Mouse (Mus musculus) liver (tissue): Measurements from ENCODE around the gene Dab1.
A peak's percentile ranks its signal among the peaks of the same experiment; 100 is the strongest.

Experiments used
- DNase-seq: peaks from one replicate; pipeline ENCODE4 v3.0.0-alpha.2; 2020; ENCODE audit warnings: mixed read lengths

Gene Dab1

DNA sequence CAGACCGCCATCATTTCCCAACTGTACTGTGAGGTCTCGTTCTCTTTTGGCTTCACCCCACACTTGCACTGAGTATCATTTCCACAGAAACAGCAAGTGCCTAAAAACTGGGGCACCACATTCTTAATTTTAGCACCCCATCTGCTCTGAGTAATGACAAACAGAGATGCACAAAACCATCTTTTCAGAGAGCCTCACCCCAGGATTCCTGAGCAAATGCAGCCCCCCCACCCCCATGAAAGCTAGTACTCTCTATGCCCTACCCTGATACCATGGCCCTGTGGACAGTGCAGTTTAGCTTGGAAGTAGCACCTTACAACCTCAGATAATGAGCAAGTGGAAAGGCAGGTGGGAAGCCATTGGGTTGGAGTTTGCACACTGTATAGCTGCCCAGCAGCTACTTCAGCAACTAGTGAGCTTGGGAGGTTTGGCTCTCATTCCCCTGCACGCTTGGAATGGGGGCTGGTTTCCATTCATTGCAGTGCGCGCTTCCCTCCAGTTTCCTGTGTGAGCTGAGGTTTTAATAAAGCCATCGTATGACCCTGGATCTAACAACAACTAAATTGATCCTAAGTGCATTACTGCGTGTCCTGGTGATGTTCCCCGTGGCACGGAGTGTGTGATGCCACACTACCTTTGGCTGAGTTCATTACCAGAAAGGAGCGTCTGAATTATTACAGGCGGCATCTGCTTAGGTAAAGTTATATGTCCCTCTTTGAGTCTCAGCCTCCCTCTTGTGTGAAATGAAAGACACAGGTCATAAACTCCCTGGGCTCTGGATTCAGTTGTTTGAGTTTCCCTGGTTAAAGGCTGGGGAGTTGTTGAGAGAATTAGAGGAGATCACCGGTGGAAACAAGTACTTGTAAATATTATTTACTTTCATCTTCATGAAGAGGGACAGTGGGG is 842.2 kb downstream of the Dab1 start:
- DNase-seq, result no peak

- no peak for DNase-seq
Measured at GRCm38 (mm10) chr4:104462932-104463780, 844.0 kb downstream of the Dab1 start.

DNA sequence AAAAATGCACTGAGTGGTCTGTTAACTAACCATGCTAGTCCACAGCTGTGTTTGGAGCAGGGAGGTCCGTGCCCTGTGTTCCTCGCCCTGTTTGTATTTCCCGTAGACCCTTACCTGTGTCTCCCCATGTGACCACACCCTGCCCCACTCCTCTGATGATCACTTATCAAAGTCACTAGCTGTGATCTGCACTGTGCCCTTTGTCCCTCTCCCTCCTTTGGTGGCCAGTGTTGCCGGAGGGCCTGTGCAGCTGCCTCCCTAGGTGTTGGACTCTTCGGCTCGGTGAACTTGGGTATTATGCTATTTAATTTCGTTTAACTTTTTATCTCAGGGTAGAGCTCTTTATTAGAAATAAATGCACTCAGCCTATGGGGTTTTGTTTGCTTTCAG is 844.6 kb downstream of the Dab1 start:
- DNase-seq, result no peak

- DNase-seq, result no peak
Measured at GRCm38 (mm10) chr4:104465594-104465993, 846.4 kb downstream of the Dab1 start.

DNA sequence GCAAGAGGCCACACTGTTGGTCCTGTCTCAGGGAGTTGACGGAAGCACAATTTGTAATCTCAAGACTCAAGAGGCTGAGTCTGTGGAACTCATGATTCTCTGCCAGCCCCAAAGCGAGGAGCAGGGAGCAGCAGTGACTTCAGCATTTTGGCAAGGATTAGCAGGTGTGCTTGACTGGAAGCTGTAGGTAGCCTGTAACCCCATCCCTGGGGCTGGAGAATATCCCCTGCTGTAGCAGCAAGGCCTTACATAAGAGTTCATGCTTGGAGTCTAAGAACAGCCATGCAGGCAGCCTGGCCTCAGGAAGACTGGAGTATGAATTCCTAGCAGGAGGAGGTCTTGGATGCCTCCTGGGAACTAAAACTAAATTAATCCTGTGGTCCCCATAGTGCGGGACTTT is 849.5 kb downstream of the Dab1 start:
- DNase-seq, result no peak

GRCm38 (mm10) chr4:104472915-104473314 is 853.8 kb downstream of the Dab1 start:
- no peak for DNase-seq

- DNase-seq, result no peak
Measured at GRCm38 (mm10) chr4:104476841-104477240, 857.7 kb downstream of the Dab1 start.

- no peak for DNase-seq
Measured at GRCm38 (mm10) chr4:104483948-104484347, 864.8 kb downstream of the Dab1 start.

DNA sequence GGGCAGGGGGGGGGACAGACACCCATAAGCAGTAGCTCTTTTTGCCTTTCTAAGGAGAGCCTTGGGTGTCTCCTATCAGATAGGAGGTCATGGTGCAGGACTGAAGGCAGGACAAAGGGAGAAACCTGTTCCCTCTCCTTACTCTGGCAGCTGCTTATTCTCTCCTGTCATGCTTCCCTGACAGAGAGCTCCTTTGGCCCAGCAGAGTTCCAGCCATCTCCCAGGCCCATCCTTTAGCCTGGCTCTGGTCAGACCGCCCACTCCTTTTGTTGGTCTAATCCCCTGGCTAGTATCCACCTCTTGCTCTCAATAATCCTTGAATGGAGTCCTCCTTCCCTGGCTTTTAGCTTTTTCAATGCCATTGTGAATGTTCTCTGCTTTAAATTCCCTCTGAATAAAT is 878.1 kb downstream of the Dab1 start:
- DNase-seq, result no peak

GRCm38 (mm10) chr4:104500112-104500511 is 881.0 kb downstream of the Dab1 start:
- DNase-seq, result no peak

DNA sequence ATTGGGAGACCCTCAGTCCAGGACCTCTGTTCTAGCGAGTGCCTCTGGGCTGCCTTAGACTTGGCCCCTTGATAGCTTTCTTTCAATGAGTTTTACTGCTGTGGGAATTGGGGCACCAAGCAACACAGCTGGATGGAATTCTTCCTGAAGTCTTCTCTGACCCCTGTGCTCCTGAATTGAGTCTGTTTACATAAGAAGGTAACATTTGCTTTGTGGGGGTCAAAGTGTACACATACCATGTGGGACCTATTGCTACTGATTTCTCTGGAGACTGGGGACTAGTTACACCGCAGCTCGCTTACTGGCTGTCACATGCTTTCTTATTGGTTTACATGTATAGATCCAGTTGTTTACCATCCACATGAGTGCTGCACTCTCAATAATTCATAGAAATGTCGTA is 881.5 kb downstream of the Dab1 start:
- DNase-seq, result no peak

DNA sequence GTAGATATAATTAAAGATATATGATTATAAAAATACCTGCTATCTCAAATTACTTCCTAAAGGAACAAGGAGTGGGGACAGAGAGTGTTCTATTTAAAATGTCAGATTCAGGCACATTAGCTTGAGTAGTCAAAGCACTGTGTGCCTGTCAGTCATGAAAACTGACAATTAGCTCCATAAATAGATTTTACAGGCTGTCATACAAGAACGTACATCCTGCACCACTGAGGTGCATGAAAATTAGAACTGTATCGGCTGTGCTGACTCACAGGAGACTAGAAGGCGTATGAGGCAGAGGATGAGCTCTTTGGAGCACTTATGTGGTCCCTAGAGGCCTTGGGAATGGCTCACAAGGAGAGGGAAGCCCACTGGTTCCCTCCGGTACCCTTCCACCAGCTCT is 882.1 kb downstream of the Dab1 start:
- DNase-seq, result no peak

- DNase-seq, result no peak
Measured at GRCm38 (mm10) chr4:104504916-104505315, 885.8 kb downstream of the Dab1 start.

DNA sequence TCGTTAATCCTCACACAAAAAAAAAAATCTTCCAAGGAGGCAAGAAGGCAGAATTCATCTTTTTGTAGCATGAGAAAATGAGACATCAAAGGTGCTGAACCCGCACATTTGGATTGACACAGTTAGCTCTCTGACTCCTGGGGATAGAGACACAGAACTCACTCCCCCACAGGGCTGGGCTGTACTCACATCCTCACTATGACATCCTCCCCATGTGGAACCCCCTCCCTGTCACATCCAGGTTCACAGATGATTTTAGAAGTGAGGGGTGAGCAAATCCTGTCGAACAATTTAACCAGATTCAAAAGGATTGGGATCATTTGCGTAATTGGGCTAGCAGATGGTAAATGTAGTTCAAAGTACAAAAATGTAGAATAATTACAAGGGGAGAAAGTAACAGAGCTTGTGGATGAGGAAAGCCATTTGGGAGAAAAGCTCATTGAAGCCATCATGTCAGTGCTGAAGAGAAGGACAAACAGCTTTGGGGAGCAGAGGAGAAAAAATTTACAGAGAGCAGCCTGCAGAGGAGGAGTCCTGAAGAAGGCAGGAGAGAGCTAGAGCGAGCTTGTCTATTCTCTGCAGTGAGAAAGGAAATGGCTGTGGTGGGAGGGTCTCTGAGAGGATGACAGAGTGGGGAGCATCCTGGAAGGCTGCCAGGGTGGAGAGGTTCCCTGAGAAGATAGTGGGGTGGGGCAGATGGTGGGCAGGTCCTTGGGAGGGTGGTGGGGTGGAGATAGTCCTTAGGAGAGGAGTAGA is 890.2 kb downstream of the Dab1 start:
- no peak for DNase-seq

DNA sequence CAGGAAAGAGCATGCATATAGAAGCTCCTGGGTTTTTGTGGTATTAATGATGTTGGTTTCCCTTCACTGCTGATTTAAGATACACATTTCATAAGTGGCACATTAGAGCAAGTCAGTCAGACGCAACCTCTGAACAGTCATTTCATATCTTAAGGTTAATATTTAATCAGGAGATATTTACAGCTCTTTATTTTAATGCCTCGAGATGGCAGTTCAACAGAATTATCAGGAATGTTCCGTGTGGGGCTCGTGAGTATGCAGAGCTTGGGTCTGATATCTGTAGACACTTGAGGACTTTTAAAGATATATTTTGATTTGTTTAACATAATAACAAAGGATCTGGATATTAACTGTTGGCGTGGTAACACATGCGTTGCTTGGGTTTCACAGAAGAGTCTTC is 892.7 kb downstream of the Dab1 start:
- no peak for DNase-seq

GRCm38 (mm10) chr4:104512513-104512912 is 893.4 kb downstream of the Dab1 start:
- DNase-seq, result no peak

DNA sequence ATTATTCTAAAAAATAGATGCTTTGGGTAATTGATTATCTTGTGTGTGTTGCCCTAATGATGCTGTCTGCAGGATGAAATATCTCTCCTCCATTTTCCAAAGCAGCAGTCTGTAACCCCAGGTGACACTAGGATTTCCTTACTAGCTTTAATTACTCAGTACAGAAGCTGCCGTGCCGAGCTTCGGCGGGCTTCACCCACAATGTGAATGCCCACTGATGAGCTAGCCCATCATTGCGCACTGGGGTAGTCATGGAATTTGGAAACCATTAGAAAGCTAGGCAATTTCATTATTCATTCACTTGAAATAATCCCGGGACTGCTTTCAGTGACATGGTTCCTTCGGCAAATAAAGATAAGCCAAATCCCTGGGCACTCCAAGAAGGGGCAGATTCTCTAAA is 894.5 kb downstream of the Dab1 start:
- no peak for DNase-seq

- peak; percentile 38 for DNase-seq
Measured at GRCm38 (mm10) chr4:104514568-104515000, 895.4 kb downstream of the Dab1 start.

GRCm38 (mm10) chr4:104515681-104516080 is 896.5 kb downstream of the Dab1 start:
- no peak for DNase-seq

- DNase-seq, result no peak
Measured at GRCm38 (mm10) chr4:104522324-104522723, 903.2 kb downstream of the Dab1 start.

GRCm38 (mm10) chr4:104523776-104524175 is 904.6 kb downstream of the Dab1 start:
- DNase-seq, result no peak

GRCm38 (mm10) chr4:104529905-104530646 is 910.9 kb downstream of the Dab1 start:
- DNase-seq, result no peak
